Mouse (Mus musculus) regulatory T cell (primary cell): ENCODE measurements around the gene Zfr.

ENCODE experiments used
- in situ Hi-C: fragments of 300-600 bp; cut with MboI, MseI; formaldehyde crosslinking; loops from one replicate; pipeline ENCODE4 v1.15.1; 2025; ENCODE audit warnings: high pct_unique_total_duplicates

The Zfr gene

DNA sequence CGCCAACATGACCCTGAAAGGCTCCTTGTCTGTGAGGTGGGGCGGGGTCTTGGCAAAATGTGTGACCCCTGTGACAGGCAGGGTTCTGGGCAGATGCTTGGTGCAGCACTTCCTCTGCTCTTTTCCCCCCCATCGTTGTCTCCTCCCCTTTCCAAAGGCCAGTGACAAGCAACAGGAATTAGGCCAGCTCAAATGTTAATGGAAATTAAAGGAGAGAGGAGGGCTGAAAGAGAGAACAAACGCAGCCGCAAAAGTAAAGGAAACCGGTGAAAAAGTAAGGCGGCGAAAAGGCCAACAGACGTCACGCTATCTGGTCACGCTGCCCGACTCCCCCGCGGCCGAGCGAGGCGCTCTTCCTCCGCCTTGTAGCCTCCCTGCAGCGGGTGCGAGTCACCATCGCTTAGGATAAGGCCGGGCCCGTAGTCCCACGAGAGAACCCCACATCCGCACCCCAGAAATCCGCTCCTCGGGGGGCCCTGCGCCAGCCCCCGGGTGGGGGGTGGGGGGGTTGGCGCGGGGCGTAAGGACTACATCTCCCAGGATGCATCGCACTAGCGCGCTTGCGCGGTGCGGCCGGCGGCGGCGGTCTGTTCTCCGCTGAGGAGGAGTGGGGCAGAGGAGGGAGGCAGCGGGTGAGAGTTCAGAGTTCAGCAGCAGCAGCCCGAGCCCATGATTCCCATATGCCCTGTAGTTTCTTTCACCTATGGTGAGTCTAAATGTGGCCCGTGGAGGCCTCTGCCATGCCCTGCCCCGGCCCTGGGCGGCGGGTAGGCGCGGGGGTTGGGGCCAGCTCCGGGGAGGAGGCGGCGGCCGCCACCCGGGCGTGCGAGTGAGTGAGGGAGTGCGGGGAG lies at the start of gene Zfr:
Gene Zfr, plus strand, starts transcription at position 590 of the 851 bp plus-strand sequence.
- in situ Hi-C loops, result no loop called here

DNA sequence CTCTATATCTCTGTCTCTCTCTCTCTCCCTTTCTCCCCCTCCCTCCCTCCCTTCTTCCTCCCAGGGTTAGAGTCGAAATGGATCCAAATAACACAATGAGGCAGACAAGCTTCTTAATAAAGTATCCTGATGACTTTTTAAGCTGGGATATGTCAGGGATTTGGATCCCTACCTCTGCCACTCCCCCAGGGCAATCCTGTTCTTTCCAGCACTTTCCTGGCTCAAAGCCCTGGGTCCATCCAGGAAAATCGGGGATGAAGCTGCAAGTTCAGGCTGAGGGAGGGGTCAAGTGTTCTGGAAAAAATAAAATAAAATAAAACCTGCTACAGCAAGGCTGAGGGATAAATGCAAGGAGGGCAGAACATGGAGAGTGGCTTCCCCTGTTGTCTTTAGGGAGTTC lies 49.7 kb upstream of the Zfr start:
- in situ Hi-C loops, result no loop called here

DNA sequence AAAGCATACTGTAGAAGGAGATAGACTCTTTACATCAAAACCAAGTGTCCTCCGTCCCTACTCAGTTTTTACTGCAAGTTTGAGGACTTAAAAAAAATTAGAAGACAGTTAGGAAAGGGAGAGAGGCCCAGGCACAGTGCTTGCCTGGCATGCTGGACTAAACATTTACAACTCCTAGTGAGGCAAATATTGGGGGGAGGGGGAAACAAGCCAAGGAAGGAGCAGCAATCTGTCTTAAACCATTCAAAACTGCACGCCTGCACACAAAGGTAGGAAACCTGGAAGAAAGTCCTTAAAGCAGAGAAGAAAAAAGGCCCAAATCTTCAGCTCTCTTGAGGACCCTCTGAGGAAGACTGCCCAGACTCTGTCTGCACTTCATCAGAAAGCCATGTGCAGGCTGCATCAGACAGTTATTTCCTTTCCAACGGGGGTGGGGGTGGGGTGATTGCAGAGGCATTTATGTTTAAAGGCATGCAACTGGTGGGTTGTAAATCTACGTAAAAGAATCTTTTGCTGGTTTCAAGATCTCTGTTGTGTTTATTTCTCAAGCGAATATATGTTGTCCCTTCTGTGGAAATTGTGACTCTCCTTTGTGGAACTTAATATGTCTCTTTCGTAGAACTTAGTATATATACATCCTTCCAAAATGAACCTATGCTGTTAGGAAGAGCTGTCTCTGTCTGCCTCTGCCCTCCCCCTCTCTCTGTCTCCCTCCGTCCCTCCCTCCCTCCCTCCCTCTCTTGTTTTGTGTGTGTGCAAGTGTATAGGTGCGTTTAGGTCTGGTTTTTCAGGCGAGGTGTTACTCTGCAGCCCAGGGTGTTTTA lies 49.0 kb upstream of the Zfr start:
- in situ Hi-C loops, result no loop called here

DNA sequence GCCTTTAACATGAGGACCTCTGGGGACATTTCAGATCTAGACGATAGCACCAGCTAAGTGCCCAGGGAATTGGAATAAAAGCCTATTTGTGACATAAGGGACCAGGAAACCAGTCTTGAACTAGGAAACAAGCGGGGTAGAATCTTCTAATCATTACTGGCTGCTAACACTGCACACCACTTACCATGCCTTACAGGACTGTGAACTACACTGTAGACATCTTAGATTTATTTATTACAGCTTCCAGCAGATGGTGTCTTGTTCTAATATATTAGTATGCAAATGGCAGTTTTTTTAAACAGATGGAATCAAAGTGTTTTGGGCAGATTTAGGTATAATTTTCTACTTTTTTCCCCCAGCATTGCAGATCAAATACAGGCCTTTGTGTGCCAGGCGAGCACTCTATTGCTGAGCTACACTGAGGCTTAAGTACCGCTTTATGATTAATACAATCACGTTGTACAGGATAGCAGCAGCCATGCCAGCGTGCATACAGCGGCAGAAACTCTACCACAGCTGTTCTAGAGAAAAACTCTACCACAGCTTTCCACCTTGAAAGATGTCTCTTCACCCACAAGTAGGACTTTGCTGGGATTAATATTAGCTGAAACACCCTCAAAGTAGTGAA lies 44.8 kb upstream of the Zfr start:
- in situ Hi-C loops, result no loop called here

DNA sequence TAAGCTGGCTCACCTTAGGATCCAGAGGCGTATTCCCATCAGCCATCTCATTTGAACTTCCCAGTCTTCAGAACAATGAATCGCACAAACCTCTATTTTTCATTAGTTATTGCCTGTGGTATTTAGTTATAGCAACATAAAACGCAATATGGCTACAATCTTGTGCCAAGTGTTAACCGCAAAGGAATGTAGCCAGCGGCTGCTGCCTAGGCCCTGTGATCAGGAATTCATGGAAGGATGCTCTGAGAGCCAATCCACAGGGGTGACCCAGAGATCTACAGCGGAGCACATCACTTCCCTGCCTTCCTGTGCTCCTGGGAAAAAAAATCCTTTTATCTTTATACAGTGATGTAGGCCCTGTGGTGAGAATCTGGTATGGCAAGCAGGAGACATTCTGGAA lies 43.2 kb upstream of the Zfr start:
- in situ Hi-C loops, result no loop called here

DNA sequence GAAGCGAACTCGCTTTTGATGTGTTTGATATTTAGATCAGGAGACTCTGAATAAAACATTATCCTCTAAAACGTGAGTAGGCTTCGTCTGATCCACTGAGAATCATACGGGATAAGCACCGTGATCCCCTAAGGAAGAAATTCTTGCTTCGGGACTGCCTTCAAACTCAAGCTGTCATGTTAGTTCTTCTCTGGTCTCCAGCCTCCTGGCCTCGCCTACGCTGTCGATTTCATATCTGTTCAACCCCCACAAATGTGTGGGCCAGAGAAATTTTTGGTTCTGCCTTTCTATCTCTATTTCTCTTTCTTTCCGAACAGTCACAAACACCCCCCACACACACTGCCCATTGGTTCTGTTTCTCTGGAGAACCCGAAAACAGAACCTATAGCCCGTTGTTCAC lies 35.3 kb upstream of the Zfr start:
- in situ Hi-C loops, result loop anchor here (5.0 to 25.0 kb wide), 3 partner anchors 115 to 670 kb away; no protein-coding TSS in a partner anchor

DNA sequence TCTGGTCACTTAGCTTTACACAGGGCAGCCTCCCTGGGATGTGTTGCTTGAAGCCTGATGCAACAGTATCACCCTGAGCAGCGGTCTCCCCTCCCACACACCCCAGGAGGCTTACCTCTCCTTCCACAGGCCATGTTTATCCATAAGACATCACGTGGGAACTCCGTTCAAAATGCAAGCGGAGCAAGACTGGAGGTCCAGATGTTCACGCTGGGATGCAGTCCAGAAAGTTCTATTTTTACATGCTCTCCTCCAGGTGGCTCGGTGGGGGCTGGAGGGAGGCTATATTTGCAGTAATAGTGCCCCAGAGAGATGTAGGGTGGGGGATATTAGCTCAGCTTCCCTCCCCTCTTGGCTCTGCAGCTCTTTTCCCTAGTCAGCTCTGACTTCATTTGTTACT lies 33.5 kb upstream of the Zfr start:
- in situ Hi-C loops, result loop anchor here (5.0 to 25.0 kb wide), 3 partner anchors 117 to 672 kb away; no protein-coding TSS in a partner anchor

DNA sequence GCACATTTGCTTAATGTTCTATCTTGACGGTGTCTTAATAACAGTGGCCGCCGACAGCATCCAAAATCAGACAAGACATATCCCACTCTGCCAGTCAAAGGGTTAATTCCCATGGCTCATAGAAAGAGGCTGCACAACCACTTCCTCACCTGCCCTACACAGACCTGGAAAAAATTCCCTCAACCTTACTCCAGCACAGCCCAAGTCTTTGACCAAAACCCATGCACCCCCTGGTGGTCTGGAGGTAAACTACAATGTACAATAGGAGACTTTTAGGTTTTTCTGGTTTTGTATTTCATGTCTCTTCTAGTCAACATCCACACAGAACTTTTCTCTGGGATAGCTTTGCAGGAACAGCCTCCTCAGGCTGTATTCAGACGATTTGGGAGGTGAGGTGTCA lies 32.8 kb upstream of the Zfr start:
- in situ Hi-C loops, result loop anchor here (5.0 to 25.0 kb wide), 3 partner anchors 118 to 673 kb away; no protein-coding TSS in a partner anchor

DNA sequence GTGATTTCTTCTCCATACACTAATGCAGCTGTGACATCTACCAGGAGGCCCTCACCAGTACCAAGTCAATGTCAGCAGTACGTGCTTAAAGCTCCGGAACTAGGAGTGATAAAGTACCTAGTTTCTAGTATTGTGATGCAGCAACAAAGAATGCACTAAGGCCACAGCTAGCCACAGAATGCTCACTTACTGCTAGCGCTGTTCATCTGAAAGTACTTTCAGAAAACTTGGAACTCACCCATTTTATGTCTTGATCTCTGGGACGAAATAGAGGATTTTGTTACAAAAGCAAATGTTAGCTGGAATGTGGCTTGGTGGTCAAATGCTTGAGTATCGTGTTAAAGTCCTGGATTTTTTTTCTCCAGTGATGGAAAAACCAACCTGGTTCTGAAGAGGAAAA lies 30.0 kb upstream of the Zfr start:
- in situ Hi-C loops, result loop anchor here (25.0 kb wide), 2 partner anchors 500 to 675 kb away; no protein-coding TSS in a partner anchor

DNA sequence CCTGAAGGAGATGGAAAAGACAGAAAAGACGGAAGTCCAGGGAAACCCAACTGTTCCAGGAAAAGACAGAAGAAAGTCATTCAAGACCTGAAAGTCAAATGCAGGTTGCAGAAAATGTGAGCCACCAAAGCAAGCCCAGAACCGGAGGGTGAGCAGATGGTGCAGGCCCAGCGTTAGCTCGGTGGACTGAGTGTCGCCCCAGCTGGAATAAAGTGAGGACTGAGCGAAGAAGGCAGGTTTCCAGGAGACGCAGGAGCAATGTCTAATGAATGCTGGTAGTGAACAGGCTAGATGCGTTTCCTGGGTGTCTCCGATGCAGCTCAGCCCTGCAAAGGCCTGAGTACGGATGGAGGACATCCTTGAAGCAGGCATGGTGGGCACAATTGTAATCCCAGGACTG lies 29.5 kb upstream of the Zfr start:
- in situ Hi-C loops, result loop anchor here (25.0 kb wide), 2 partner anchors 501 to 676 kb away; no protein-coding TSS in a partner anchor

DNA sequence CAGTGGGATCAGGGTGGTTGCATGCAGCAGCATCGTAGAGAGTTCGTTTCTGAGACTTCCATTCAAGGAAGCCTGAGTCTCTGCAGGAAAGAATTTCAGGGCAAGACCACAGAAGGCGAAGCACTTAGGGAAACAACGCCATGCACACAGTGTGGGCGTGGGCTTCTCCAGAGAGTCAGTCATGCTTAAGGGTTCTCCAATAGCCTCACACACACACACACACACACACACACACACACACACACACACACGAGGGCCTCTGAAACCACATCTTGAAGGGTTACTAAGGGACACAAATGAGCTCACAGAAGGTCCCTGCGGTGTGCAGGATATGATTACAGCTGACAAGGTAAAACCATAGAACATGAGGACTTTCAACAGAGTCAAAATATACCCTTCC lies 27.5 kb upstream of the Zfr start:
- in situ Hi-C loops, result loop anchor here (25.0 kb wide), 2 partner anchors 503 to 678 kb away; no protein-coding TSS in a partner anchor

DNA sequence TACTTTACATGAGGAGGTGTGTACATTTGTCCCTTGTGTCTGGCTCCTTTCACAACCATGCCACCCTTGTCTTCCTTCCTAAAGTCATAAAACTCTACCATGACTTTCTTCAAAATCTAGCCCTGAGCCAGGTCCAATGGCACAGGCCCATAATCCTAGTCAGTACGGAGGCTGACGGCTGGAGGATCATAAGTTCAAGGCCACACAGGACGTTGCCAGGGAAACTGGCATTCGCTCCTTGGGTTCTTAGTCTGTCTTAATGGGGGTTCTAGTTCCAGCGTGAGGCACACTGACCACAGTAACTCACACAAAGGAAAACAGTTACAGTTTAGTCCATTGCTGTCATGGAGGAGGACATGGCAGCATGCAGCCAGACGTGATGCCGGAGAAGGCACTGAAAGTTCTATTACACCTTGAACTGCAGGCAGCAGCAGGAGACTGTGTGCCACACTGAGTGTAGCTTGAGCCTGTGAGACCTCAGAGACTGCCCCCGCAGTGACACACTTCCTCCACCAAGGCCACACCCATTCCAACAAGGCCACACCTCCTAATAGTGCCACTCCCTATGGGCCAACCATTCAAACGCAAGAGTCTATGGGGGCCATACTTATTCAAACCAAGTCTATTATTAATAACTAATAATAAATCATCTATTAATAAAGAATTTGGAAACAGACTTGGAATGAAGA lies 26.5 kb upstream of the Zfr start:
- in situ Hi-C loops, result loop anchor here (25.0 kb wide), 2 partner anchors 504 to 679 kb away; no protein-coding TSS in a partner anchor

DNA sequence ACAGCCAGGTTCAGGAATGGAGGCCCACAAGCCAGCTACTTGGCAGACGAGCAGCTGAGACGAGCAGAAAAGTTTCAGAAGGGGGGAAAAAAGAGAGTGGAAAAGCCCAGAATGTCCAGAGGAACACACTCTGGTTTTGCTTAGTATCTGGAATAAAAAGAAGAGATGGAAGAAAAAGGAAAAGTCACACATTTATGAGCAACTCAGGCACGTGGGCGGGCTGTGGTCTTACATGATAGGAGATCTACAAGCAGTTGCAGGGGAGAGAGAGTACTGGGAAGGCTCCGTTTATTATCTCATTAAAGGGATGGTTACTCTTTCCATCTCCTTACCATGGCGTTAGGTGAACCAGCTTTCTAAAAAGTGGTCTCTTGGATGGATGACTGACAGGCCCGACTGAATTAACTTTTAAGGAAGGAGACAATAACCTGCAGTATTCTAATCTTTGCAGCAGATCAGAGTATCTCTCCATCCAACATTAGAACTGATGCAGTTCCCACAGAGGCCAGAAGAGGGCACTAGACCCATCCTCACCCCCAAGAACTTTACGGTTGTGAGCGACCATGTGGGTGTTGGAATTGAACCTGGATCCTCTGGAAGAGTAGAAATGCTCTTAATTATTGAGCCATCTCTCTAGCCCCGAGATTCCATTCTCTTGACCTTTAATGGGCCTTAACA lies 25.7 kb upstream of the Zfr start:
- in situ Hi-C loops, result loop anchor here (25.0 kb wide), 2 partner anchors 505 to 680 kb away; no protein-coding TSS in a partner anchor

DNA sequence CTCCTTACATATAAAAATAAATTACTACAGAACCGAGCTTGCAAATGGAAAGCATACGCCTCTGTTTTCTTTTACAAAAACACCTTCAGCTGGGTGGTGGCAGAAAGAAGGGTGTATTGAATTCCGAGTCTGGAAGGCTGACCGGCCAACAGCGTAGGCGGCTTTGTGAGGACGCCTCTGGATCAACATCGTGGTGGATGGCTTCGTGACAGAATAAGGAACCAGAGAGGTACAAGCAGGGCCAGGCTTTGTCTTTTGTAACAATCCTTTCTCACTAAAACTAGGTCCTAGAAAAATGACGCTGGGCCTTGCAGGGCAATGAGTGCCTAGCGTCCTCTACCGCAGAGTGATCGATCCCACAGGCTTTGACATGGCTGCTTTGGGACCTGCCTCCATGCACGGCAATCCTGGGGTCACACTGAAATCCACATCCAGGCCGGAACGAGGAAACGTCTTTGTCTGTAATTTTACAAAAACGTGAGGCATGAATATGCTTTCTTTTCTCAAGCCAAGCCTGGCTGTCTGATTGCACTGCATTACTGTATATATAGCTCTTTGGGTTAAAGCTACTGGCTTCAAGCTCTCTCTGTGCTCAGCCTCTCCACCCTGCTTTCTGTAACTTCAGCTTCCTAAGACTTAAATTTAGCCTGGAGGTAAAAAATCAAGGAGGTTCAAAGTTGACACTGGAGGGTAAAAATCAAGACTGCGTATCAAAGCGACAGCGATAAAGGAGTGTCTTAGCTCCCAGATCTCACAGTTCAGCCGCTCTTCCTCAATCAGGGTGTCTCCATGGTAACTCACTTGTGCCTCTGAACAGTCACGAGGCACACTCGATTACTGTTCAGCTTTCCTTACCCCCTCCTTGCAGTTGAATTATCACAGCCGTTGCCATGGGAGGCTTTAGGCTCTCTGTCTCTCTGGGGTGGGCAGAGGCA lies 24.3 kb upstream of the Zfr start:
- in situ Hi-C loops, result loop anchor here (25.0 kb wide), 2 partner anchors 506 to 681 kb away; no protein-coding TSS in a partner anchor

DNA sequence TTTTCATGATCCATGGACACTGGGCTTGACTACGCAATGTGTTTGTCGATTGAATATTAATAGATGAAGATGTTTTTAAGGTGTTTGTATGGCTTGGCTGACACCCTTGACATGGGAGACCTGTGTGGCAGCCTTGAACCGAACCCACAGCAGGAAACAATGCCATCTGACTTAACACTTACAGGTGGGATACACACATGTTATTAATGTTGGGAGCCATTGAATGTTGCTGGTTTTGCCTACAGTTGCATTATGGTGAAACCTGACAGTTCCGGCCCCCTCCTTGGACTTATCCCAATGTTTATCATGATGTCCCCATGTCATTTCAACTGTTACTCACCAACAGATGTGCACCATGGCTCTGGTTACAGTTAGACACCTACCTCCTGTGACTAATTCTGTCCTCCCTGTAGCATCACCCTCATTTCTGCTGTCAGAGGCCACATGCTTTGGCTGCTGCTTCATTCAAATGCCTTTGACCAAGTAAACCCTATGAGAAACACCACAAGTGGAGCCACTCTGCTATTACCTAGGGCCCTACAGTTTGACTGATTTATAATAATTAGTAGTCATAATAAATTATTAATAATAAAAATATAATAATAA lies 23.6 kb upstream of the Zfr start:
- in situ Hi-C loops, result loop anchor here (25.0 kb wide), 2 partner anchors 507 to 682 kb away; no protein-coding TSS in a partner anchor

DNA sequence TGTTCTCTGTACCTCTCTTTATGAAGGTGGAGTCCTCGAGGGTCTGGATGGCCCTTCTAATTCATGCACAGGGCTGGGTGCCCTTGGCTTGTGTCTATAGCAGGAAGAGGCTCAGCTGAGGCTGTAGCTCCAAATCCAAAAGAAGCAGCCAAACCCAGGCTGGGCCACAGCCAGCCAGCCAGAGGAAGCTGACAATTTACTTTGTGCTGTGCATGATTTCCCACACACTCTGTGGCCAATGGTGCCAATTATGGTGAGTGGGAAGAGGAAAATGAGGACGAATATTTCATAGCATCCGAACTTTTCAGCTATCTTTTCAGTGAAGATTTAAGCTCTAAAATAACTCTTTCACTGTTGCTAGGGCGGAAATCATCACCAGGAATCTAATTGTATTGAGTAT lies 21.2 kb upstream of the Zfr start:
- in situ Hi-C loops, result loop anchor here (25.0 kb wide), 2 partner anchors 509 to 684 kb away; no protein-coding TSS in a partner anchor

DNA sequence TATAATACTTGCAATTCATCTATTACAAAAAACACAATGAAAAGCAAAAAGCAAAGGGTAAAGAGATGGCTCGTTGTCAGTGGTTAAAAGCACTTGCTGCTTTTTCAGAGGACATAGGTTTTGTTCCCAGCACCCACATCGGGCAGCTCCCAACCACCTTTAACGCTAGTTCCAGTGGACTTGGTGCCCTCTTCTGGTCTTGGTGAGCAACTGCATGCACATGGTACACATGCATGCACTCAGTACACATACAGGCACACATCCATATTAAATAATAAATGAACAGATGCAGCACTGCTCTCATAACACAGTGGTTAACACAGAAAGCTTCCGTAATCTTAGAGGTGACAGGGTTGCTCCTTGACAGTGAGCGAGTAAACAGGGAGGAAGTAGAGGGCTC lies 20.3 kb upstream of the Zfr start:
- in situ Hi-C loops, result loop anchor here (25.0 kb wide), 2 partner anchors 510 to 685 kb away; no protein-coding TSS in a partner anchor

DNA sequence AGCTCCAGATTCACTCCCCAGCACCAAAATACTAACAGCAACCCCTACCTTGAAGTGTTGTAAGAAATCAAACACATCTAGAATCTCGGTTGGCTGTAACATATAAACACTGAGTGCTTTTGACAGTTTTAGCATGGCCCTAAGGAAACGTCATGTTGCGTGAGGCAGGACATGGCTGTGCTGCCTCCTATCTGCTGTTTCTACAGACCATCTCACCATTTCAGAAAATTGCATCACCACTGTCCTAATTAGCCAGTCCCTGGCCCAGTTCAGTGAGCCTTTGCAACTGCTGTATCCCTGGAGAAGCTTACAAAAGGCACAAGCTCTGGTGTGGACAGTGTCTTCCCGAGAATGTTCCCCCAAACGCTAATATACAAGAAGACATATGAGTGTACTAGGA lies 16.7 kb upstream of the Zfr start:
- in situ Hi-C loops, result no loop called here

DNA sequence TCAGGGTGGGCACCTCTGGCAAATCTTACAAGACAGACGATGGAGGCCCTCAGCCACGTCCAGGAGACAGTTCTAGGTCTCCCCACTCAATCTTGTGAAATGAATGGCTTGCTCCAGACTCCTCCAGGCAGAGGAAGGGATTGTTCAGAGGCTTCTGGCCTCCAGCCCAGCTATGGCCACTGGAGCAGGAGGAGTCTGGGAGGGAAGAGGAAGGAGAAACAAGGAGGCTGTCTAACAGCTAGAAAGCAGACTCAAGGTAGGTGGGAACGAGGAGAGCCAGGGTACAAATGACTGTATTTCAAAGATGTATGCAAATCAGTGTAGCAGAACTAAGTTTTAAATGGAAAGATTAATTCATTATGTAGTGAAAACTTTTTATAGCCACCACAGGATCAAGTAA lies 13.9 kb upstream of the Zfr start:
- in situ Hi-C loops, result no loop called here
